Mouse (Mus musculus): ENCODE data around the gene Selenow. TPM values are rescaled to one million over a fixed set of nuclear protein-coding genes. Genes with fewer than 3 reads are reported as not detected.

Gene Selenow
- 51.3 and 62.1 TPM in 2 replicates for total RNA-seq (2017)

GRCm38 (mm10) chr7:15922220-15922773 lies at the start of gene Selenow:
TSS of gene Selenow (minus strand) at chr7:15922402.
- ATAC-seq (ENCODE audit: extremely low read depth, insufficient number of reproducible peaks, low FRiP score, poor library complexity, severe bottlenecking) = peak; percentile 83

GRCm38 (mm10) chr7:15969674-15970073 lies 47.5 kb upstream of the Selenow start:
- no peak for ATAC-seq (ENCODE audit: extremely low read depth, insufficient number of reproducible peaks, low FRiP score, poor library complexity, severe bottlenecking)

GRCm38 (mm10) chr7:15968322-15968721 lies 46.1 kb upstream of the Selenow start:
- no peak for ATAC-seq (ENCODE audit: extremely low read depth, insufficient number of reproducible peaks, low FRiP score, poor library complexity, severe bottlenecking)

- ATAC-seq (ENCODE audit: extremely low read depth, insufficient number of reproducible peaks, low FRiP score, poor library complexity, severe bottlenecking) = 0 out of 2 replicates have a peak, but pooled peaks have one; percentile 16
These were observed 45.1 kb upstream of the Selenow start, which contains the start of gene Ehd2 for GRCm38 (mm10) chr7:15967312-15967711. TSS of gene Ehd2 (minus strand) at chr7:15967567.

- no peak for ATAC-seq (ENCODE audit: extremely low read depth, insufficient number of reproducible peaks, low FRiP score, poor library complexity, severe bottlenecking)
These were observed 44.3 kb upstream of the Selenow start for GRCm38 (mm10) chr7:15966489-15966888.

GRCm38 (mm10) chr7:15963798-15964652 lies 41.8 kb upstream of the Selenow start:
- peak; percentile 13; the same call in 1 of the 2 replicates for ATAC-seq (ENCODE audit: extremely low read depth, insufficient number of reproducible peaks, low FRiP score, poor library complexity, severe bottlenecking)

- ATAC-seq (ENCODE audit: extremely low read depth, insufficient number of reproducible peaks, low FRiP score, poor library complexity, severe bottlenecking) = no peak
These were observed 40.4 kb upstream of the Selenow start for GRCm38 (mm10) chr7:15962311-15963288.

GRCm38 (mm10) chr7:15961798-15962197 lies 39.6 kb upstream of the Selenow start:
- no peak for ATAC-seq (ENCODE audit: extremely low read depth, insufficient number of reproducible peaks, low FRiP score, poor library complexity, severe bottlenecking)

- no peak for ATAC-seq (ENCODE audit: extremely low read depth, insufficient number of reproducible peaks, low FRiP score, poor library complexity, severe bottlenecking)
These were observed 39.0 kb upstream of the Selenow start for GRCm38 (mm10) chr7:15961239-15961638.

- no peak for ATAC-seq (ENCODE audit: extremely low read depth, insufficient number of reproducible peaks, low FRiP score, poor library complexity, severe bottlenecking)
These were observed 38.5 kb upstream of the Selenow start for GRCm38 (mm10) chr7:15960691-15961090.

- ATAC-seq (ENCODE audit: extremely low read depth, insufficient number of reproducible peaks, low FRiP score, poor library complexity, severe bottlenecking) = no peak
These were observed 33.9 kb upstream of the Selenow start for GRCm38 (mm10) chr7:15956143-15956542.

GRCm38 (mm10) chr7:15955509-15955908 lies 33.3 kb upstream of the Selenow start:
- no peak for ATAC-seq (ENCODE audit: extremely low read depth, insufficient number of reproducible peaks, low FRiP score, poor library complexity, severe bottlenecking)

- no peak for ATAC-seq (ENCODE audit: extremely low read depth, insufficient number of reproducible peaks, low FRiP score, poor library complexity, severe bottlenecking)
These were observed 32.8 kb upstream of the Selenow start for GRCm38 (mm10) chr7:15954978-15955443.

- no peak for ATAC-seq (ENCODE audit: extremely low read depth, insufficient number of reproducible peaks, low FRiP score, poor library complexity, severe bottlenecking)
These were observed 32.2 kb upstream of the Selenow start for GRCm38 (mm10) chr7:15954436-15954835.

GRCm38 (mm10) chr7:15953307-15954074 lies 31.3 kb upstream of the Selenow start:
- no peak for ATAC-seq (ENCODE audit: extremely low read depth, insufficient number of reproducible peaks, low FRiP score, poor library complexity, severe bottlenecking)

GRCm38 (mm10) chr7:15952416-15952815 lies 30.2 kb upstream of the Selenow start:
- ATAC-seq (ENCODE audit: extremely low read depth, insufficient number of reproducible peaks, low FRiP score, poor library complexity, severe bottlenecking) = no peak

GRCm38 (mm10) chr7:15950008-15950407 lies 27.8 kb upstream of the Selenow start:
- ATAC-seq (ENCODE audit: extremely low read depth, insufficient number of reproducible peaks, low FRiP score, poor library complexity, severe bottlenecking) = no peak

- no peak for ATAC-seq (ENCODE audit: extremely low read depth, insufficient number of reproducible peaks, low FRiP score, poor library complexity, severe bottlenecking)
These were observed 27.1 kb upstream of the Selenow start for GRCm38 (mm10) chr7:15949216-15949790.
